Mouse (Mus musculus) c-Kit-positive CD71-negative TER-119-negative erythroid progenitor cells, embryonic 14.5 days (primary cell): Measurements from ENCODE around the gene Glis2.

Source experiments
- DNase-seq: peaks from one replicate; pipeline ENCODE4 v3.0.0-alpha.2; 2013; ENCODE audit warnings: low read depth

The Glis2 gene

DNA sequence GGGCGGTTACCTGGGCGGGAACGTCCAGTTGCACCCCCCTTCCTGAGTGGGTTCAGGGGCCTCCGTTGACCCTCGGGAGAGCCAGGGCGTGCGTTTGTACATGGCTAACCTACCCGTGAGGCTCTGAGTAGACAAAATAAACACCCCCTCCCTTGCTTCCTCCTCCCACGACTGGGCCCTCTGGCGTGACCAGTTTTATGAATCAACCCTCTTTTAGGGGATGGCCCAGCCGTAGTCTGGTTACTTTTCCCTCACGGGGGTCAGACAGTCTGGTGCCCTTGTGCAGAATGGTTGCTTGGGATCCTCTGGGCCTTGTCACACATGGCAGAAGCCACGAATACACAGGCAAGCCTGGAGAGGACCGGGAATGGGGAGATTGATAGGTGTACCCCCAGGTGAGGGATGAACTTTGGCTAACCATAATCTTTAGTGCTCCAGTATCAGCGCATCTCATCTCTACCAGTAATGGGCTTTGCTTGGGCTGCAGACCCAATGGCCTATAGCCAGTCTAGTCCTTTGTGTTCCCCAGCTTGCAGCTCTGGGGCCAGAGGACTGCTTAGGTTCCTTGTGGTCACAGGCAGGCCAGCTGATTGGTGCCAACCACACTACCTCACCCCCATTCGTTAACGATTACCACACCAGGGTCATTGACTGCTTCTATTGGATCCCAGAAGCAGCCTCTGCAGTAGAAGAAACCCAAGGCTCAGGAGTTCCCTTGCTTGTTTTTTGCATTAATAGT, 45.9 kb downstream of the Glis2 start:
- DNase-seq = no peak

DNA sequence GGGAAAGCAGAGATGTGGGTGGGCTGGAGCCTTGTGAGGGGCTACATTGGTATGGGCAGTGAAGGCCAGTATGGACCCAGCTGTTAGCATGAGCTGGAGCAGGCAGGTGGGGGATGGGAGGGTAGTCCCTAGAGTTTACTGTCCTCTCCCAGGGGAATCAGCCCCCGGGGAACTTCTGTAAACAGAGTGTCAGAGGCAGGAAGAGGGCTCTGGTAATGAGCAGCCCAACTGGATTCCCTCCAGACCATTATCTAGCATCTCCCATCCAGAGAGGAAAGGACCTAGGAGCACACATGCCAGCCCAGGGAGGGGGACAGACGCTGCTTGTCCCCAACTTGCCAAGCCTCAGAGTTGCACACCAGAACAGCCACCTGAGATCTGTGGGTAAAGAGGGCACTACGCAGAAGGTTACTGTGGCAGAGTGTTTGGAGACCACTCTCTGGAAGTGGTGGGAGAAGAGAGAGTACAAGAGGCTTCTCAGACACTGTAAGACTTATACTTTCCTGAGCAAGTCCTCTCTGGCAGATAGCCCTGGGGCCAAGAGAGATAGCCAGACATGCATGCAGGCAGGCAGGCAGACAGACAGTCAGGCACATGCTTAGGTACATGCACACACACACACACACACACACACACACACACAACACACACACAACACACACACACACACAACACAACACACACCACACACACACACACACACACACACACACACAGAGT, 46.8 kb downstream of the Glis2 start:
- no peak for DNase-seq

DNA sequence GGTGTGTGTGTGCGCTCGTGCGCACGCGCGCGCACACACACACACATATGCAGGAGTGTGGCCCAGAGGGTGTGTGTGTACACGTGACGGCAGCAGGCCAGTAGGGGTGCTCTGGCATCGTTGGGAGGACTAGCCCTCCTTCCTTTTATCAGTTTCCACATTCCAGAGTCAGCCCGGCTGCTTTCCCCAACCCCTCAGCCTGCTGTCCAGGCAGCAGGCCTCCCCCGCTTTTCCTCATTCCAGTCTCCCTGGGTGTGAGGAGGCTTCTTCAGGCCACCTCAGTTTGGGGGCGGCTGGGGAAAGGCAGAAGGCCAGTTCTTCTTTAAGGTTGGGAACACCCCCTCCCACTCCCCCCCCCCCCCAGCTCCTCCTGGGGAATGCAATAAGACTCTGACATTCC, 47.7 kb downstream of the Glis2 start:
- no peak for DNase-seq

DNA sequence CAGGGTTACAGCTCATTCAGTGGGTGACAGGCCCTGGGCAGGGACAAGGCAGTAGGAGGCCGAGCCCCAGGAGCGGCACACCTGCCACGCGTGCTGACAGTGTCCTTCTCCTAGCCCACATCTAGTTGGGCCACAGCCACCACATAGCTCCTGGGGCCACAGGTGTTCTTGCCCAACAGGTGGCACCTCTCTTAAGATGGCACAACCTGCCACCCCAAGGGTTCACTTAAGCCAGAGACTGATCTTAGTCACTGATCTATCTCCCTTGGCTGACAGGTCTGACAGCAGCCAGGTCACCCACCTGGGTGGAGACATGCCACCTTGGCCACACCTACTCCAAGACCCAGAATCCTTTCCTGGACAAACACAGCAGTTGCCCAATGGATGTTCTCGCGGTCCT, 48.4 kb downstream of the Glis2 start:
- DNase-seq = no peak

GRCm38 (mm10) chr16:4643670-4644419, 49.3 kb downstream of the Glis2 start:
- DNase-seq = no peak

DNA sequence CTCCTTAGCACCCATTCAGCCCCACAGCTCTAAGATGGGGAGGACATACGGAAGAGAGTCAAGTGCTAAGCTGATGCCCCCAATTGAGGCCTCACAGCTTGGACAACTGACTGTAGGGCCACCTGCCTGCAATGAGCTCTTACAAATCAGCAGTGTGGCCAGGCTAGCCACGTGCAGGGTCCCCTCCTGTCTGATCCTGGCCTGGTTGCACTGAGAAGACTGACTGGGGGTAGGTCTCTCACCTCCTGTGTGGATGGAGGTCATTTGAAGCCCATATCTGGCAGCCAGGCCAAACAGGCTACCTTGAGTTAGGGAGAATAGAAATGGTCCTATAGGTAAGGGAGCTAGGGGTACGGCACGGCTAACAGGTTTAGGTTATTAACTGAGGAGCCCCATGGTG, 51.4 kb downstream of the Glis2 start:
- no peak for DNase-seq

DNA sequence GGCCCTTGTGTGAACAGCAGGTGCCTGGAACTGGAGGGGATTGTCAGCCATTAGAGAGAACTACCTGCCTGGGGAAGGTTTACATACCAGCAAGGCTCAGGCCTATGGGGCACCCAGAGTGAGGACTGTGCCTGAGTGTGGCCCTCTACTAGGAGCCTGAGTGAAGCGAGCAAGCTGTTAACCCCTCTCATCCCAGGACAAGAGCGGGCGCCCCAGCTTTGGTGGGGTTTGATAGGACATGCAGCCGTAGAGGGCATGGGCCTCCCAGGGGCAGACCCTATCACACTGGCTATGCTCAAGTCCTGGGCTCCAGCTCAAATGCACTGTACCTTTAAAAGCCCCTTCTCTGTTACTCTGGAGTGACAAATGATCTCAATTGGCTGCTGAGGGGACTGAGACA, 52.3 kb downstream of the Glis2 start:
- DNase-seq = no peak

DNA sequence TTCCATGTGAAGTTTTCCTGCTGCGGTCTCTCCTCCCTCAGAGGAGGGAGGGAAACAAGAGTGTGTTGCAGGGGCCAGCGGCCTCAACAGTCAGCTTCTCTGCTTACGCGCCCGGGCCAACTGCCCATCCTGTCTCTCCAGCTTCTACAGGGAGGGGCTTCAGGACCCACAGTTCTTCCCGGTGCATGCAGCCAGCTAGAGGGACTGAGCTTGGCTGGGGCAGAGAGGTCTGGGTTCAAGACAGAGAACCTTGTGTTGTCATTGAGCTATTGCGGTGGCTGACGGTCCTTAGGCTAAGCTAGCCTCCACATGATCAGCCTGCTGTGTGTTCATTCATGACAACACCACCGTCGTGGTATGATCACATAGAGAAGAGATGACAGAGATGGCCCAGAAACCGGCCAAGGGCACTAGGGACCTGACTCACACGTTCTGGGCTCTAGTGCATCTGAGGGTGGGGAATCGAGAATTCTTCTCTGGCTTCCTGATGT, 53.2 kb downstream of the Glis2 start:
- no peak for DNase-seq

DNA sequence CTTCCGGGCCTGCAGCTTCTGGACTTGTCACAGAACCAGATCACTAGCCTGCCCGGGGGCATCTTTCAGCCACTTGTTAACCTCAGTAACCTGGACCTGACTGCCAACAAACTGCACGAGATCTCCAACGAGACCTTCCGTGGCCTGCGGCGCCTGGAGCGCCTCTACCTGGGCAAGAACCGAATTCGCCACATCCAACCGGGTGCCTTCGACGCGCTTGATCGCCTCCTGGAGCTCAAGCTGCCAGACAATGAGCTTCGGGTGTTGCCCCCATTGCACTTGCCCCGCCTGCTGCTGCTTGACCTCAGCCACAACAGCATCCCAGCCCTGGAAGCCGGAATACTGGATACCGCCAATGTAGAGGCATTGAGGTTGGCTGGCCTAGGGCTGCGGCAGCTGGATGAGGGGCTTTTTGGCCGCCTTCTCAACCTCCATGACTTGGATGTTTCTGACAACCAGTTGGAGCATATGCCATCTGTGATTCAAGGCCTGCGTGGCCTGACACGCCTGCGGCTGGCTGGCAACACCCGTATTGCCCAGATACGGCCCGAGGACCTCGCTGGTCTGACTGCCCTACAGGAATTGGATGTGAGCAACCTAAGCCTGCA, 54.0 kb downstream of the Glis2 start:
- no peak for DNase-seq

DNA sequence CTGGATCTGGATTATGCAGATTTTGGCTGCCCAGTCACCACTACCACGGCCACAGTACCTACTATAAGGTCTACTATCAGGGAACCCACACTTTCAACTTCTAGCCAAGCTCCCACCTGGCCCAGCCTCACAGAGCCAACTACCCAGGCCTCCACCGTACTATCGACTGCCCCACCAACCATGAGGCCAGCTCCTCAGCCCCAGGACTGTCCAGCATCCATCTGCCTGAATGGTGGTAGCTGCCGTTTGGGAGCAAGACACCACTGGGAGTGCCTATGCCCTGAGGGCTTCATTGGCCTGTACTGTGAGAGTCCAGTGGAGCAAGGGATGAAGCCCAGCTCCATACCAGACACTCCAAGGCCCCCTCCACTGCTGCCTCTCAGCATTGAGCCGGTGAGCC, 54.7 kb downstream of the Glis2 start:
- DNase-seq = no peak

DNA sequence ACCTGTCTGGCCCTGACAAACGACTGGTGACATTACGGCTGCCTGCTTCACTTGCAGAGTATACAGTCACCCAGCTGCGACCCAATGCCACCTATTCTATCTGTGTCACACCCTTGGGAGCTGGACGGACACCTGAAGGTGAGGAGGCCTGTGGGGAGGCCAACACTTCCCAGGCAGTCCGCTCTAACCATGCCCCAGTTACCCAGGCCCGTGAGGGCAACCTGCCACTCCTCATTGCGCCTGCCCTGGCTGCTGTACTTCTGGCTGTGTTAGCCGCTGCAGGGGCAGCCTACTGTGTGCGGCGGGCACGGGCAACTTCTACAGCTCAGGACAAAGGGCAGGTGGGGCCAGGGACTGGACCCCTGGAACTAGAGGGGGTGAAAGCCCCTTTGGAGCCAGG, 55.2 kb downstream of the Glis2 start:
- DNase-seq = no peak

DNA sequence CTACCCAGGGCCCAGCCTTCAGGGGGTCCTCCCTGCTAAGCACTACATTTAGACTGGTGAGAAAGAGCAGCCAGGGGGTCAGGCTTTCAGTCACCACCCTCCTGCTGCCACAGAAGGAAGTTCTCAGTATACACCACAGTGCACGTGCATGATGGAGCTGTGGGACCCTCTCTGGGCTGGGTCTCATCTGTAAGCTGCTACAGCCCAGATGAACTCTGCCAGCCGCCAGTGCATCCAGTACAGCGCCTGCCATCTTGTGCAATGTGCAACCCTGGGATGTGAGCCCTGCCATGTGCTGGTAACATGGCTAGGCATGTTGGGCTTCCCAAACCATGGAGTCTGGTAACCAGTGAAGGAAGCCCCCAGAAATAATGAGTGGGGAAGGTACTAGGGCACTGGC, 55.6 kb downstream of the Glis2 start:
- no peak for DNase-seq

- no peak for DNase-seq
Measured at GRCm38 (mm10) chr16:4651081-4651480, 56.6 kb downstream of the Glis2 start.

DNA sequence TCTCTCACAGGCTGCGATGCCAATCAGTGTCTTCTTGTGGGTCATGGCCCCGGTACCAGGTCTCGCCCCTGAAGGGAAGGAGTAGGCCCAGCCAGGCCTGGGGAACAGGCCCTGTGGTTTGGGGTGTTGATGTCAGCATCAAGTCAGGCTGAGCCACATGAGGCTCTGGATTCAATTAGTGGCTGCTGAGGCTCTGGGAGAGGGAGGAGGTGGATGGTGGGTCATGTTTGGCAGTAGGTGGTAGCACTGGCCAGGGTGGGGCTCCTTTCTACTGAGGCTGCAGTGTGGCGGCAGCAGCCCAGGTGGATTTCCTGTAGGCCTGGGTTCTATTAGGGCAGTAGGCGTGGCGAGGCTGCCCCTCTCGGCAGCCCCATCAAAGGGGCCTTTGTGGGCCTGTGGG, 57.1 kb downstream of the Glis2 start:
- no peak for DNase-seq

GRCm38 (mm10) chr16:4652707-4653416, 58.3 kb downstream of the Glis2 start:
- no peak for DNase-seq

- no peak for DNase-seq
Measured at GRCm38 (mm10) chr16:4654706-4655105, 60.2 kb downstream of the Glis2 start.

DNA sequence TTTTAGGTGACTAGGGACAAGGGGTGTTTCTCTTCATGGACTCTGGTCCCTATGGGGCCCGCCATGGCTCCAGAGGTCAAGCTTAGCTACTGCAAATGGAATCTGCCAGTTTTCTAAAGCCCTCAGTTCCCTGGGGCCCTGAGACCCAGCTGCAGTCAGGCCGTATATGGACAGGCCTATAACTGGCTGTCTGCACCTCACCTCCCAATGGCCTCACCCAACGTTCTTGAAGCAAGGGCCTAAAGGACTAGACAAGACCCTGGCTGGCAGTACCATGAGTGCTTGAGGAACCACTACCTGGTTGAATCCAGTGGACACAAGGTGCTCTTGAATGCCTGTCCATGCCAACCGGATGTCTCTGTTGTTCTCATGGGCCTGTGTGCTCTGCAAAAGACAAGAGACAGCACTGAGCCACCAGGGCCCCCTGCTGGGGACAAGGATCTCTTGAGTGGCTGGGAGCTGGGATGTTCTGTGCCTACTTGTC, 60.8 kb downstream of the Glis2 start:
- no peak for DNase-seq

DNA sequence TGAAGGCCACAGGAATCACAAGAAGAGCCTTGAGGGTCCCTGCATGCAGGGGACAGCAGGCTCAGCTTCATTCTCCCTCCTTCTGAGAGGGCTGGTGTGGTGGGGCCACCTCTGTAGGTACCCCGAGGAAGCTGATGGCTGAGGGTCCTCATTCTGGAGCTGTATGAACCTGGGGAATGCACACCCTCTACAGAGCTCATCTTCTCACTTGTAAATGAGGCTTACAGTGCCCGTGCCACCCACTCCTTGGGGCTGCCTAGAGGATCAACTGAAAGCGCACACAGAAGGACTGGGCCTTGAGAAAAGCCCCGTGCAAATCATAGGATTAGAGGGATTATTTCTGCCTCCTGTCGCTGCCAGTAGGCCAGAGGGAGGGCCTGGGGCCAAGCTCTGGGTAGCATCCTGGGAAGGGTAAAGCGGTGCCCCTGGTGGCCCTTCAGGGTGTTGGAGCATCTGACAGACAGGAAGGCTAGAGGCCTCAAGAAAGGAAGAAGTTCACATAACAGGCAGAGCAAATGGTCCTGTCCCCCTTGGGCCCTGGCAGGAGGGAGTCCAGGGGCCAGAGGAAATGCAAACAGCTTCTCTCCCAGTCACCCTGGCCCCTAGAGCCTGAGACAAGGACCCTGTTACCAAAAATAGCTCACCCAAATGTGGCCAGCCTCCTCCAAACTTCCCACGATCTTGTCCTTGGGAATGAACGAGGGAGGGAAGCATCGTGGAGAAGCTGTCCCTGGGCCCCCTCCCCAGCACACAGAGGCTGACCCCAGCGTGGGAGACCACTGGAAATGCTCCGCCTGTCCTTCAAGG, 61.5 kb downstream of the Glis2 start:
- DNase-seq = no peak

DNA sequence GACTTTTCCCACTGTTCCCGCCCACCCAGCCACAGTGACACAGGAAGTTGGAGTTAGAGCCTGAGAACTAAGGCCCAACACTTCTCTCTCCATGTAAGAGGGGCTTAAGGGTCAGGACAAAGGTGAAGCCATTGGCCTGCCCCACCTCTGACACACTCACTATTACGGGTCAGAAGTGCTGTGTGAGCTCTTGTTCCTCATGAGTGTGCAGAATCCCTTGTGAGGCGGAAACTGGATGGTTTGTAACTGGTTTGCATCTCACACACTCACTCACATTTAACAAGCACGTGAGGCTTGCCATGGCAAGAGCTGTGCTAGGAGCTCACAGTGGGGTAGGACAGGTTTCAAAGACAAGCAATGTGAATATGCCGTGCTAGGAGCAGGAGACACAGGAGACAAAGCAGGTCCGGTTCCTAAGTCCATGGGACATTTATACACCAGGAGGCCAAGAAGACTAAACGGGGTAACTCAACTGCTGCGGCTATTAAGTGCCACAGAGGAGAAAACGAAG, 62.1 kb downstream of the Glis2 start:
- no peak for DNase-seq

DNA sequence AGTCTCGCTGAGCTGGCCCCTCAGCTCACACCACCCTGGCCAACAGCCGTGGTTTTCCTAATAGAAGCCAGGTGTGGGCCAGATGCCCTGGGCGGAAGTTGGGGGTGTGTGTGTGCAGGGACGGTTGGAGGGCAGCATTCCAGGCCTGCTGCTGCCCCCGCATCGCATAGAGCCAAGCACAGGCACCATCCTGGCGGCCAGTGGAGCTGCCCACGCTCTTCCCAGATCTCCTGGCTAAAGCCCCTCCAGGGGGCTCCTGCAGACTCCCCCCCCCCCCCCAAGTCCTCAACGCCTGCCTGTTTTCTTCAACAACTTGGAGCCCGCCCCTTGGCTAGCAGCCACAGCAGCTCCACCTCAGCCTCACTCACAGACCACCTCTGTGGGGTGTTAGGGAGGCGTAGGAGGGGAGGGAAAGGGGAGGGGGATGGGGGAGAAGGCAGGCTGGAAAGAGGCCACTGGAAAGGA, 64.3 kb downstream of the Glis2 start:
- no peak for DNase-seq

GRCm38 (mm10) chr16:4659326-4659725, 64.8 kb downstream of the Glis2 start:
- no peak for DNase-seq
